Mouse (Mus musculus) heart, embryonic 11.5 days (tissue): Measurements from ENCODE around the gene Dmac1. TPM values are rescaled to one million over a fixed set of nuclear protein-coding genes. Genes with fewer than 3 reads are reported as not detected.

Source experiments
- ATAC-seq: fragments of 200-750 bp; cut with Nextera tagmentation; replicated peaks from 2 replicates; pipeline ENCODE4 v1.8.0; 2017; ENCODE audit warnings: moderate library complexity; ENCODE audit not compliant: insufficient number of reproducible peaks, low FRiP score, low TSS enrichment
- H3K27ac ChIP-seq: fragments of 300-500 bp; sonication (generic); 2 replicates; pipeline ENCODE4 v1.5.1; 2014; ENCODE audit warnings: mild to moderate bottlenecking, low read depth, low read length
- H3K27me3 ChIP-seq: fragments of 300-500 bp; sonication (generic); 2 replicates; pipeline ENCODE4 v1.6.1; 2014; ENCODE audit warnings: mild to moderate bottlenecking, low read length, mixed read lengths; ENCODE audit not compliant: control insufficient read depth, insufficient read depth
- H3K36me3 ChIP-seq: fragments of 300-500 bp; sonication (generic); 2 replicates; pipeline ENCODE4 v1.6.1; 2014; ENCODE audit warnings: mild to moderate bottlenecking, low read length, moderate library complexity, mixed read lengths; ENCODE audit not compliant: control insufficient read depth, insufficient read depth
- H3K4me1 ChIP-seq: fragments of 300-500 bp; sonication (generic); 2 replicates; pipeline ENCODE4 v1.6.1; 2014; ENCODE audit warnings: low read length; ENCODE audit not compliant: control insufficient read depth, insufficient read depth
- H3K4me2 ChIP-seq: fragments of 300-500 bp; sonication (generic); 2 replicates; pipeline ENCODE4 v1.6.1; 2014; ENCODE audit warnings: mild to moderate bottlenecking, moderate library complexity
- H3K4me3 ChIP-seq: fragments of 300-500 bp; sonication (generic); 2 replicates; pipeline ENCODE4 v1.5.1; 2014; ENCODE audit warnings: low read depth, low read length
- H3K9ac ChIP-seq: fragments of 300-500 bp; sonication (generic); 2 replicates; pipeline ENCODE4 v1.6.1; 2014; ENCODE audit warnings: mild to moderate bottlenecking, low read depth, low read length, moderate library complexity
- H3K9me3 ChIP-seq: fragments of 300-500 bp; sonication (generic); replicated peaks from 2 replicates; pipeline ENCODE4 v1.6.1; 2016; ENCODE audit warnings: low read length; ENCODE audit not compliant: control insufficient read depth
- WGBS: fragments of 180-500 bp; shearing (Covaris S2); extraction: QIAGEN DNeasy Blood & Tissue Kit; methylation state at CpG from one replicate; pipeline ENCODE4 v1.1.7; 2014; ENCODE audit not compliant: insufficient replicate concordance; 5-methylcytosine and 5-hydroxymethylcytosine counted together
- polyA plus RNA-seq: library from polyadenylated mRNA; unstranded; fragments of >200 nt; fragmentation: Nextera tagmentation; extraction: Ambion mirVana; gene quantifications from 2 replicates; pipeline ENCODE4 v1.2.1, GENCODE M21; 2014

The Dmac1 gene
- 88.5 and 89.1 TPM in 2 replicates for polyA plus RNA-seq

DNA sequence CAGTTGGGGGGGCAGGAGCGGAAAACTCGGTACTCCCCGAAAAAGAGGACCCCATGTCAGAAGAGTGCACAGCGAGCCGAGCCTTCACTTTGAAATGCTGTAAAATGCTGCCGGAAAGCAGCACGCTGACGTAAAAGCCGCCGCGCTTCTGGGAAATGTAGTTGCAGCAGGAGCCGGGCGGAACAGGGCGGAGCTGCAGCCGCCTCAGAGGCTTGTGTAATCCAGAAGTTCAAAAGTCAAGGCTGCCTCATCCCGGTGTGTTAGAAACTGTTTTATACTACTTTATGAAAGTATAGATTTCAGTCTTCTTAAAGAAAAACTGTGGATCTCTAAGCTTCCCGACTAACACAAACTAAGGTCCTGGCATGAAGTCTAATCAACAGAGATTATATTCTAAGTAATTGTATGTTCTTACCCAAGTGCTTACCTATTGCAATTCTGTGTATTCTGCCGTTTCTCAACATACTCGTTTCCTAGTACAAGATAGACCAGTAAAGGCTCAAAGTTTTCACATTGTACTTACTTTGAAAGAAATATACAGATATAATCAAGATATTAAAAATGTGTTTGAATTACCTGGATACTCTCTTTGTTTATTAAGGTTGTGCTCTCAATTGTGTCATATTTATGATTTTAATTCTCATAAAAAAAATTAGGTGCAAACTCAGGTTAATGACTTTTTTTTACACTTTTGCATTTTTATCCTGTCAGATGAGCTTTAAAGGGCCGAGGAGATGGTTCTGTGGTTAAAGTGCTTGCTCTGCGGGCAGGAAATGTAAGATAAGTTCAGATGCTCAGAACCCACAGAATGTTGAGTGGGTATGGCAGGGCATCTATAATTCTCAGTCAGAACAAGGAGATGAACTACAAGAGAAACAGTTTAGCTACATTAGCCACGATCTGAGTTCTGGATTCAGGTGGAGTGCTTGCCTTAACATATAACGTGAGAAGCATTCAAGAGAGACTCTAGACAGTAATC lies at the start of gene Dmac1:
TSS of gene Dmac1 (minus strand) at position 109 of the 979 bp plus-strand sequence.
- H3K4me3 ChIP-seq = peak within 1 kb of the TSS; percentile 80
- H3K9ac ChIP-seq = peak within 1 kb of the TSS; percentile 84
- WGBS = 17% methylated on average over 23 of the region's 23 CpGs
- no peaks in the 10 kb centered on the region for H3K36me3 ChIP-seq
- H3K4me2 ChIP-seq = peak within 1 kb of the TSS; percentile 68
- no peaks in the 10 kb centered on the region for H3K9me3 ChIP-seq
- ATAC-seq = peak; percentile 90
- H3K27ac ChIP-seq = no peak within 1 kb of the TSS
- H3K27me3 ChIP-seq = no peaks in the 10 kb centered on the region
- no peaks in the 10 kb centered on the region for H3K4me1 ChIP-seq

DNA sequence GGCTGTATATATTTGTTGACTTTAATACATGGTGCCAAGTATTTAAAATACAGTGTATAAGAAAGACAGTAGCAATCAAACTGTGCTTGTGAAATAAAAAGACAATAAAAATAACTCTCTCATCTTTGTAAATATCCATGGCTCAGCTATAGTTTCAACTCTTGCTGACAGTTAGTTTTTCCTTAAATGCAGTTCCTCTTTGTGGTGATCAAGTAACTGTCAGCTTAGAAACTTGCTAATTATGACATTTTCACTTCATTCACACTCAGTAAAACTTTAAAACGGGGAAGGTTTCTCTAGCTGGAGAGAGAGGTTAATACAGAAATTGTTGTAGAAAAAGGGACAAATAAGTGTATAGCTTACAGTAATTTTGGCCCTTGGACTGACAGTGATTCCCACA lies 37.3 kb upstream of the Dmac1 start:
- WGBS = 59% methylated on average over 1 of the region's 1 CpGs

DNA sequence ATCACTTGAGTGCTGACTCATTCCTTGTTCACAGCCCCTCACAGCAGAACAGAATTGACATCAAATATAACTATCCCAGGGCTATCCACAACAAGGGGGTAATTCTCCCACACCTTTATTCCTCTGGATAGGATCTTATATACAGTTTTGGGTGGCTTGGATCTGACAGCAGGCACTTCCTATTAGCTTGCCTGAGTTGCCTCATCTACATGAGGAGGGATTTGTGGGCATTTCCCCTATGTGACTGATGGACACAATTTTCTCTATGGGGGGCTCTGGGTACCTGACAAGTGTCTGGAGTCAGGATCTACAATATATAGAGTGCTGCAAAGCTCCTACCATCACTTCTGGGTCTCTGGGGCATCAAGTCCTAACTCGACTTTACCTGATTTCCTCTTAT lies 36.9 kb upstream of the Dmac1 start:
- H3K9ac ChIP-seq = no peak overlapping the region
- no peak overlapping the region for H3K4me3 ChIP-seq
- 73% methylated on average over 1 of the region's 1 CpGs for WGBS

More for the DNA sequence above, 37.3 kb upstream of the Dmac1 start:
- Histone ChIP-seq H3K27ac (no peak overlapping the region), H3K9ac (no peak overlapping the region), H3K9me3 (no peaks in the 10 kb centered on the region), H3K4me2 (no peak overlapping the region), H3K4me3 (no peak overlapping the region), H3K27me3 (no peaks in the 10 kb centered on the region), H3K4me1 (no peaks in the 10 kb centered on the region), H3K36me3 (no peaks in the 10 kb centered on the region)
- no peak for ATAC-seq

GRCm38 (mm10) chr4:75311918-75312317 lies 33.8 kb upstream of the Dmac1 start:
- no peak overlapping the region for H3K4me2 ChIP-seq
- H3K4me3 ChIP-seq = no peak overlapping the region
- no peak overlapping the region for H3K27ac ChIP-seq
- H3K27me3 ChIP-seq = no peaks in the 10 kb centered on the region
- H3K9ac ChIP-seq = no peak overlapping the region
- no peaks in the 10 kb centered on the region for H3K9me3 ChIP-seq
- H3K36me3 ChIP-seq = no peaks in the 10 kb centered on the region
- 84% methylated on average over 2 of the region's 2 CpGs for WGBS
- no peaks in the 10 kb centered on the region for H3K4me1 ChIP-seq
- no peak for ATAC-seq

More for the DNA sequence above, 36.9 kb upstream of the Dmac1 start:
- Histone ChIP-seq H3K27me3 (no peaks in the 10 kb centered on the region), H3K4me2 (no peak overlapping the region), H3K27ac (no peak overlapping the region), H3K36me3 (no peaks in the 10 kb centered on the region), H3K9me3 (no peaks in the 10 kb centered on the region), H3K4me1 (no peaks in the 10 kb centered on the region)
- no peak for ATAC-seq

DNA sequence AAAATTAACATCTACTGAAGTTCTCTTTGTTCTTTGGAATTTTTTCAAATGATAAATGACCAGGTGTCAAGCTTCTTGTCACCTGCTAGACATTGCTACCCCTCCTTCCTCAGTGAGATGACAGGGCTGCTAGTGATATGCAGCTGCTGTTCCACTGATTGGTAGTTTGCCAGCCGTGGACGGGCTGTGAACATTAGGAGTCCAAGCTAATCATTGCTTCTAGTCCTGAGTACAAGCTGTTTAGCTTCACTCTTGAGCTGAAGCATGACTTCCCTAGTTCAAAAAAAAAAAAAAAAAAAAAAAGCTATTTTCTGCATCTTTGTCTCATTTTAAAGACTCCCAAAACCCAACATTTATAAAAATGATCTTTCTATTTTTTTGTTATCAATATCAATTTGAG lies 33.2 kb upstream of the Dmac1 start:
- Histone ChIP-seq H3K4me2 (no peak overlapping the region), H3K36me3 (no peaks in the 10 kb centered on the region), H3K9me3 (no peaks in the 10 kb centered on the region), H3K27ac (no peak overlapping the region), H3K9ac (no peak overlapping the region), H3K4me3 (no peak overlapping the region), H3K27me3 (no peaks in the 10 kb centered on the region), H3K4me1 (no peaks in the 10 kb centered on the region)
- ATAC-seq = no peak
- WGBS = 64% methylated on average over 2 of the region's 2 CpGs

DNA sequence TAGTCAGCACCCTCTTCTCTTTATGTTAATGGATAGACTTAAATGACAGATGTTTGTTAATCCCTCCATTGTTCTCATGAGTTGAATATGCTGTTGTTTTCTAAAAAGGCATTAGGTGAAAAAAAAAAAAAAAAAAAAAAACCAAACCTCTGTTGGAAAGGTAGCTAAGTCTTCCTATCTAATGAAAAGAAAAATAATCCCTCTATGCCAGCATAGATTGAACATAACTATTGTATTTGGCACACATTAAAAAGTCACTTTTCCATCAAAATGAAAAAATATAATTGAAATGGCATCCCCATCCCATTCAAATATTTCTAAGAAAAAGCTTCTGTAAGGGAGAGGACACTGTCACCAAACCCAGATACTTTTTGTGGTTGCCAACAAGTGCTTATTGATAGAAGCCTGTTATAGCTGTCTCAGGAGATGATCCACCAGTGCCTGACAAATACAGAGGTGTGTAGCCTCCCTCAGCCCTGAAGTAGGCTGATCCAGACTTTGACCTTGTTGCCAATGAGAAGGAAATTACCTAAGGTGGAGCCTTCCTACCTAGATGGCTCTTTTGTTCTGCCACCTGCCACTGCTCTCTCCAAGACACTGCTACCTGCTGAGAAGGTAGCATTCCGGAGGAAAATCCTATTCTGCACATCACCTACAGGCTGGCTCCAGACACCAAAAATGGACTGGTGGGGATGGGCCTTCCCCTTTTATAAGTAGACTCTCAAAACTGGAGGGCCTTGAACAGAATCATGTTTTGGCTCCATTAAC lies 22.3 kb upstream of the Dmac1 start:
- Histone ChIP-seq H3K4me2 (no peak overlapping the region), H3K27me3 (no peaks in the 10 kb centered on the region), H3K4me1 (no peaks in the 10 kb centered on the region), H3K4me3 (no peak overlapping the region), H3K27ac (no peak overlapping the region), H3K36me3 (no peaks in the 10 kb centered on the region), H3K9ac (no peak overlapping the region), H3K9me3 (no peaks in the 10 kb centered on the region)
- ATAC-seq = no peak
- 86% methylated on average over 1 of the region's 1 CpGs for WGBS

GRCm38 (mm10) chr4:75292315-75292714 lies 14.2 kb upstream of the Dmac1 start:
- H3K9me3 ChIP-seq = no peaks in the 10 kb centered on the region
- no peak overlapping the region for H3K4me2 ChIP-seq
- H3K4me1 ChIP-seq = no peaks in the 10 kb centered on the region
- WGBS = 58% methylated on average over 4 of the region's 4 CpGs
- no peak for ATAC-seq
- no peak overlapping the region for H3K9ac ChIP-seq
- H3K27ac ChIP-seq = no peak overlapping the region
- no peak overlapping the region for H3K4me3 ChIP-seq
- no peaks in the 10 kb centered on the region for H3K36me3 ChIP-seq
- no peaks in the 10 kb centered on the region for H3K27me3 ChIP-seq

GRCm38 (mm10) chr4:75291142-75291541 lies 13.0 kb upstream of the Dmac1 start:
- Histone ChIP-seq H3K4me2 (no peak overlapping the region), H3K36me3 (no peaks in the 10 kb centered on the region), H3K9ac (no peak overlapping the region), H3K9me3 (no peaks in the 10 kb centered on the region), H3K4me1 (no peaks in the 10 kb centered on the region), H3K4me3 (no peak overlapping the region), H3K27me3 (no peaks in the 10 kb centered on the region), H3K27ac (no peak overlapping the region)
- ATAC-seq = no peak
- 55% methylated on average over 4 of the region's 4 CpGs for WGBS
